Mouse (Mus musculus) erythroblast, embryonic 14.5 days (primary cell): ENCODE results near the gene Bend6.

ENCODE experiments used
- GATA1 ChIP-seq: IDR thresholded peaks from 2 replicates; pipeline ENCODE4 v1.6.1; 2012; ENCODE audit warnings: low read length, inconsistent platforms, mixed read lengths
- TAL1 ChIP-seq: IDR thresholded peaks from 3 replicates; pipeline ENCODE4 v1.6.1; 2012; ENCODE audit warnings: low read length, inconsistent platforms, mixed read lengths

- TF ChIP-seq TAL1 (no peak), GATA1 (no peak)
Measured at GRCm38 (mm10) chr1:33813868-33814794, 93.5 kb downstream of the Bend6 start, which contains the start of gene Zfp451.
